Mouse (Mus musculus) thymus, adult 2 months (tissue): Measurements from ENCODE around the gene Slc41a2. TPM values are rescaled to one million over a fixed set of nuclear protein-coding genes. Genes with fewer than 3 reads are reported as not detected.

Experiments used
- DNase-seq: peaks from one replicate; pipeline ENCODE4 v3.0.0; 2021
- H3K27ac ChIP-seq: fragments of 200-500 bp; 2 replicates; pipeline ENCODE4 v1.5.1; 2012; ENCODE audit warnings: low read length, control low read depth; ENCODE audit not compliant: control insufficient read depth, insufficient read depth
- H3K27me3 ChIP-seq: fragments of 200-500 bp; 2 replicates; pipeline ENCODE4 v1.6.1; 2012; ENCODE audit warnings: mild to moderate bottlenecking, low read length, moderate library complexity, mixed read lengths; ENCODE audit not compliant: control insufficient read depth, insufficient read depth
- H3K36me3 ChIP-seq: fragments of 200-500 bp; 2 replicates; pipeline ENCODE4 v1.6.1; 2012; ENCODE audit warnings: mild to moderate bottlenecking, low read length, moderate library complexity; ENCODE audit not compliant: control insufficient read depth, insufficient read depth
- H3K4me1 ChIP-seq: fragments of 200-500 bp; replicated peaks from 2 replicates; pipeline ENCODE4 v1.6.1; 2012; ENCODE audit warnings: low read length; ENCODE audit not compliant: control insufficient read depth, insufficient read depth
- H3K4me3 ChIP-seq: fragments of 200-500 bp; 2 replicates; pipeline ENCODE4 v1.5.1; 2012; ENCODE audit warnings: mild to moderate bottlenecking, low read length, control low read depth, moderate library complexity; ENCODE audit not compliant: control insufficient read depth, insufficient read depth
- CTCF ChIP-seq: fragments of 200-500 bp; IDR thresholded peaks from 2 replicates; pipeline ENCODE4 v1.5.1; 2012; ENCODE audit warnings: mild to moderate bottlenecking, control low read depth, low read length, moderate library complexity, borderline replicate concordance; ENCODE audit not compliant: control insufficient read depth, poor library complexity, insufficient read depth; ENCODE audit errors: extremely low read depth
- POLR2A ChIP-seq: fragments of 200-500 bp; IDR thresholded peaks from 2 replicates; pipeline ENCODE4 v1.6.1; 2012; ENCODE audit warnings: mild to moderate bottlenecking, low read length, control low read depth, moderate library complexity; ENCODE audit not compliant: control insufficient read depth, poor library complexity, insufficient read depth; ENCODE audit errors: extremely low read depth
- whole genome bisulfite sequencing: fragments of 180-500 bp; shearing (Covaris S2); methylation state at CpG from one replicate; pipeline ENCODE4 v1.1.7; 2018; 5-methylcytosine and 5-hydroxymethylcytosine counted together
- polyA plus RNA-seq: library from polyadenylated mRNA; depleted of rRNA; stranded (reverse); fragments of >200 nt; gene quantifications from 2 replicates; pipeline ENCODE4 v1.2.3, GENCODE M21; 2012; rRNA removed

Slc41a2 gene
- polyA plus RNA-seq, 1 experiment, result 0.97 TPM

DNA sequence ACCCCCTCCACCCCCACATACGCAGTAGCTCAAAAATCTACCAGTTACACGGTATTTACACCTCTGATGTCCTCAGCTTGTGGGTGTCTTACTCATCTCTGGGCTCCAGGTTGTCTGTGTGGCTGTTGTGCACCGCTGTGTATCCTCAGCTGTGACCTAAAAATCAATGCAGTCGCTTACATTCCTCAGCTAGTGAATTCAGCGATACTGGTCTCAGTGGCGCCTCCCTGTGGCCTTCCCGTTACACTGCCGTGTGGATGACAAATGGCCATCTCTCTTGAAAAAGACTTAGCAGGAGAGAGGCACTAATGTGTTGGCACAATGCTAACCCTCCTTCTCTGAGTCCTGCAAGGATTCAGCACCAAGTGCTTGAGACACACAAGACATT lies 155.1 kb downstream of the Slc41a2 start:
- Histone ChIP-seq H3K27me3 (no peaks in the 10 kb centered on the region), H3K27ac (no peak overlapping the region), H3K4me1 (peaks cover 39% of the 10 kb centered on the region), H3K4me3 (no peak overlapping the region), H3K36me3 (no peaks in the 10 kb centered on the region)
- TF ChIP-seq POLR2A (no peak), CTCF (no peak)
- whole genome bisulfite sequencing, result 63% methylated on average over 8 of the region's 8 CpGs
- peak; percentile 60 for DNase-seq

DNA sequence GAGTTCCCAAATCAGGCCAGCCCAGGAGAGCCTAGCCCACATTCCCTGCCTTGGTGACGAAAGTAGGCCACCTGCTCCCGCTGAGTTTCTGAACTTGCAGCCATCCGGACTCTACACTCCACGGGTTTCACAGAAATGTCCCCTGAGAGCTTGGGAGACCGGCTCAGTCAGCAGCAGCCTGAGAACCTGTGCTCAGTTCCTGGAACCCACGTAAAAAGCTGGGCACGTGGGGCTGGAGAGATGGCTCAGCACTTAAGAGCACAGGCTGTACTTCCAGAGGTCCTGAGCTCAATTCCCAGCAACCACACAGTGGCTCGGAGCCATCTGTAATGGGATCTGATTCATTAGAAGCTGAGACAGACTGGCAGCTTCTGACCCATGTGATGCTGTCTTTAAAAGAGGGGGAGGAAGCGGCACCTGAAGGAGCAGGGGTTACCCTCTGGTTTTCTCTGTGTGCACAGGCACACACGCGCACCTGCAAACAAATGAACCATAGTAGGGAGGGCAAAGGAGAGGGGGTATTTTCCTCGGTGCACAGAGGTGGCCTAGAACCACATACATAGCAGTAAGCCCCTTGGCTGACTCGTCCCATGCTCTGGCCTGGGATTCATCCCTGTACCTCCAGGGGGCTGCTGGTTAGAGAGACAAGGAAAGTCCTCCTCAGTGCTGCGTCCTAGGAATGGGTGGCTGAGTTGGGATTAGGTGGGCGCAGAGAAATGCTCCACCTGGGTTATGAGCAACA lies 155.7 kb downstream of the Slc41a2 start:
- Histone ChIP-seq H3K27me3 (no peaks in the 10 kb centered on the region), H3K4me3 (no peak overlapping the region), H3K27ac (no peak overlapping the region), H3K4me1 (peaks cover 37% of the 10 kb centered on the region), H3K36me3 (no peaks in the 10 kb centered on the region)
- TF ChIP-seq POLR2A, result no peak
- no peak for TF ChIP-seq CTCF
- 51% methylated on average over 15 of the region's 15 CpGs for WGBS
- DNase-seq, result peak; percentile 37

Other genes starting within 250 kb of the Slc41a2 start
- gene D10Wsu102e, start 22.3 kb upstream of the Slc41a2 start, polyA plus RNA-seq, result 0.64 and 0.65 TPM in 2 replicates
- gene Aldh1l2, start 196.3 kb upstream of the Slc41a2 start, polyA plus RNA-seq, result 0.27 and 0.48 TPM in 2 replicates
- gene Washc4, start 205.9 kb upstream of the Slc41a2 start, polyA plus RNA-seq, result 3.9 and 4.2 TPM in 2 replicates